In genomic region chr6:77962011-77962410, GRCm38 (mm10) we compare ENCODE assay signal across 34 mouse cellular contexts. TPM values are rescaled to one million over a fixed set of nuclear protein-coding genes. Genes with fewer than 3 reads are reported as not detected.
DNase-seq lines count a peak whose midpoint lies in the region; ATAC-seq and TF ChIP-seq lines count a peak whose summit lies in the region.
"Had no signal": no experiment of that assay in that cellular context is flagged by ENCODE, and none has a peak within 500 bp of the region (broad histone marks: within the 10 kb centered on the region; RNA-seq: fewer than 3 reads in every experiment).

No protein-coding gene starts in this region.

- no peak overlapping the region for H3K4me3 ChIP-seq in liver, adult 2 months (ENCODE audit: insufficient read depth, low read depth, low read length)
- H3K4me3 ChIP-seq in liver, postnatal 0 days (ENCODE audit: low read depth, low read length) = no peak overlapping the region
- H3K4me3 ChIP-seq in embryonic facial prominence, embryonic 10.5 days = no peak overlapping the region
- H3K4me3 ChIP-seq in intestine, embryonic 15.5 days (replicated peaks) = no peak overlapping the region
- H3K4me3 ChIP-seq: embryonic facial prominence, embryonic 12.5 days; heart, embryonic 10.5 days; heart, embryonic 15.5 days; hindbrain, embryonic 15.5 days; liver, embryonic 13.5 days; neural tube, embryonic 15.5 days; stomach, embryonic 15.5 days had no signal

- no peak overlapping the region for H3K4me2 ChIP-seq in liver, postnatal 0 days (ENCODE audit: low read depth, low read length)
- no peak overlapping the region for H3K4me2 ChIP-seq in intestine, embryonic 15.5 days (replicated peaks)
- H3K4me2 ChIP-seq: embryonic facial prominence, embryonic 12.5 days; heart, embryonic 15.5 days; hindbrain, embryonic 15.5 days; liver, embryonic 13.5 days; neural tube, embryonic 15.5 days; stomach, embryonic 15.5 days had no signal

- H3K36me3 ChIP-seq in liver, adult 2 months (ENCODE audit: control insufficient read depth, insufficient read depth, low read length) = no peaks in the 10 kb centered on the region
- H3K36me3 ChIP-seq in liver, postnatal 0 days (replicated peaks; ENCODE audit: insufficient read depth, low read length) = no peaks in the 10 kb centered on the region
- no peaks in the 10 kb centered on the region for H3K36me3 ChIP-seq in embryonic facial prominence, embryonic 10.5 days (replicated peaks)
- no peaks in the 10 kb centered on the region for H3K36me3 ChIP-seq in intestine, embryonic 15.5 days
- H3K36me3 ChIP-seq: embryonic facial prominence, embryonic 12.5 days; heart, embryonic 10.5 days; heart, embryonic 15.5 days; hindbrain, embryonic 15.5 days; liver, embryonic 13.5 days; neural tube, embryonic 15.5 days; stomach, embryonic 15.5 days had no signal

- WGBS in liver, adult 2 months = 40% methylated on average over 1 of the region's 1 CpGs
- 58% methylated on average over 1 of the region's 1 CpGs for WGBS in liver, postnatal 0 days (ENCODE audit: insufficient replicate concordance)
- 77% methylated on average over 1 of the region's 1 CpGs for WGBS in embryonic facial prominence, embryonic 10.5 days
- WGBS in intestine, embryonic 15.5 days = 54% methylated on average over 1 of the region's 1 CpGs

- no peak overlapping the region for H3K9ac ChIP-seq in liver, adult 2 months (ENCODE audit: low read depth, low read length)
- no peak overlapping the region for H3K9ac ChIP-seq in liver, postnatal 0 days (replicated peaks)
- H3K9ac ChIP-seq in intestine, embryonic 15.5 days = no peak overlapping the region
- H3K9ac ChIP-seq: embryonic facial prominence, embryonic 12.5 days; heart, embryonic 15.5 days; hindbrain, embryonic 15.5 days; liver, embryonic 13.5 days; neural tube, embryonic 15.5 days; stomach, embryonic 15.5 days had no signal

- peak; percentile 15 for DNase-seq in liver, adult 2 months (ENCODE audit: extremely low read depth, low read depth, low spot score)
- no peak for DNase-seq in liver, postnatal 0 days
- DNase-seq in 3T3-L1 (ENCODE audit: low read depth, low spot score) = peak; percentile 14
- peak; percentile 4 for DNase-seq in R1 (ENCODE audit: low read depth, low spot score)
- peak; percentile 22 for DNase-seq in embryonic facial prominence, embryonic 10.5 days (ENCODE audit: low spot score)
- DNase-seq in right cerebral cortex, adult 2 months (ENCODE audit: low spot score in 2 of 2) = no peak
- DNase-seq: adrenal gland, postnatal 14 days; cerebellum, adult 11 months; cerebellum, adult 9-10 months; gastrocnemius, postnatal 25 days; heart, adult 11 months; kidney, adult 2 months; kidney, postnatal 10 days; layer of hippocampus, postnatal 36 days; left cerebral cortex, postnatal 4 days; liver, embryonic 13.5 days; lung, adult 2 months; midbrain, embryonic 14.5 days; retina, postnatal 1 day; right cerebral cortex, postnatal 25 days; thymus, adult 2 months; thymus, postnatal 36 days had no signal

- no peak for TF ChIP-seq EP300 in liver, postnatal 0 days (IDR thresholded peaks at IDR 0.05; ENCODE audit: low read depth)

- H3K79me2 ChIP-seq in liver, adult 2 months (ENCODE audit: control insufficient read depth, insufficient read depth, low read length) = no peaks in the 10 kb centered on the region

- no peaks in the 10 kb centered on the region for H3K4me1 ChIP-seq in liver, adult 2 months (ENCODE audit: control insufficient read depth, insufficient read depth, low read length)
- H3K4me1 ChIP-seq in liver, postnatal 0 days (ENCODE audit: insufficient read depth) = no peaks in the 10 kb centered on the region
- peaks cover 5% of the 10 kb centered on the region; the same call in 1 of the 2 replicates for H3K4me1 ChIP-seq in embryonic facial prominence, embryonic 10.5 days
- H3K4me1 ChIP-seq in intestine, embryonic 15.5 days (replicated peaks) = no peaks in the 10 kb centered on the region
- H3K4me1 ChIP-seq: embryonic facial prominence, embryonic 12.5 days; heart, embryonic 10.5 days; heart, embryonic 15.5 days; hindbrain, embryonic 15.5 days; liver, embryonic 13.5 days; neural tube, embryonic 15.5 days; stomach, embryonic 15.5 days had no signal

- no peak for TF ChIP-seq CTCF in liver, adult 2 months (IDR thresholded peaks at IDR 0.05; ENCODE audit: low read depth, low read length)
- TF ChIP-seq CTCF in liver, postnatal 0 days (IDR thresholded peaks at IDR 0.05; ENCODE audit: low read depth) = no peak

- no peak for TF ChIP-seq POLR2A in liver, adult 2 months (IDR thresholded peaks at IDR 0.05; ENCODE audit: extremely low read depth, insufficient read depth, low read length)

- no peaks in the 10 kb centered on the region for H3K9me3 ChIP-seq in liver, postnatal 0 days (ENCODE audit: low read length)
- H3K9me3 ChIP-seq in embryonic facial prominence, embryonic 10.5 days = no peaks in the 10 kb centered on the region
- no peaks in the 10 kb centered on the region for H3K9me3 ChIP-seq in intestine, embryonic 15.5 days
- H3K9me3 ChIP-seq: embryonic facial prominence, embryonic 12.5 days; heart, embryonic 10.5 days; heart, embryonic 15.5 days; hindbrain, embryonic 15.5 days; liver, embryonic 13.5 days; neural tube, embryonic 15.5 days; stomach, embryonic 15.5 days had no signal

- no peak for ATAC-seq in liver, postnatal 0 days
- ATAC-seq in intestine, embryonic 15.5 days = no peak
- ATAC-seq: forebrain, embryonic 14.5 days; inflammation-experienced regulatory T-cells, adult 6 months had no signal

- no peak overlapping the region for H3K27ac ChIP-seq in liver, adult 2 months (replicated peaks; ENCODE audit: insufficient read depth, low read depth, low read length)
- no peak overlapping the region for H3K27ac ChIP-seq in liver, postnatal 0 days (ENCODE audit: low read depth)
- no peak overlapping the region for H3K27ac ChIP-seq in embryonic facial prominence, embryonic 10.5 days (replicated peaks)
- H3K27ac ChIP-seq in intestine, embryonic 15.5 days = no peak overlapping the region
- H3K27ac ChIP-seq: embryonic facial prominence, embryonic 12.5 days; heart, embryonic 10.5 days; heart, embryonic 15.5 days; hindbrain, embryonic 15.5 days; liver, embryonic 13.5 days; neural tube, embryonic 15.5 days; stomach, embryonic 15.5 days had no signal

- H3K27me3 ChIP-seq in liver, adult 2 months (ENCODE audit: control insufficient read depth, insufficient read depth, low read length) = no peaks in the 10 kb centered on the region
- no peaks in the 10 kb centered on the region for H3K27me3 ChIP-seq in liver, postnatal 0 days (ENCODE audit: insufficient read depth, low read length)
- H3K27me3 ChIP-seq in embryonic facial prominence, embryonic 10.5 days (replicated peaks; ENCODE audit: low read depth, poor library complexity, severe bottlenecking) = no peaks in the 10 kb centered on the region
- no peaks in the 10 kb centered on the region for H3K27me3 ChIP-seq in intestine, embryonic 15.5 days (replicated peaks)
- H3K27me3 ChIP-seq: embryonic facial prominence, embryonic 12.5 days; heart, embryonic 15.5 days; hindbrain, embryonic 15.5 days; liver, embryonic 13.5 days; neural tube, embryonic 15.5 days; stomach, embryonic 15.5 days had no signal

RNA-seq across cellular contexts. Expression of gene Ctnna2, which starts 17.5 kb away (rescaled TPM):
- 0.20 TPM in 1 of 2 replicates, not detected in the other for total RNA-seq in liver, adult 2 months (2014; rRNA removed)
- polyA plus RNA-seq in liver, adult 2 months (2012; rRNA removed) = not detected in 2 replicates
- not detected in 2 replicates for polyA plus RNA-seq in liver, postnatal 0 days (2015; fragmentation: Nextera tagmentation; extraction: Ambion mirVana)
- 11.4 and 12.0 TPM in 2 replicates for polyA plus RNA-seq in embryonic facial prominence, embryonic 10.5 days (2016; fragmentation: Nextera tagmentation; extraction: Ambion mirVana)
- 5.5 and 7.2 TPM in 2 replicates for polyA plus RNA-seq in intestine, embryonic 15.5 days (2015; fragmentation: Nextera tagmentation; extraction: Ambion mirVana)
- total RNA-seq: gastrocnemius, adult 18-20 months; gastrocnemius, postnatal 25 days; heart, postnatal 25 days; megakaryocyte progenitor cell, adult 5-6 weeks had no signal
- polyA plus RNA-seq: inflammation-experienced regulatory T-cells, adult 6 months had no signal

Comparison
In these comparisons a context has a peak if more than half of its experiments do, and no peak if none do; other contexts are left out.
1. DNase-seq: peak in liver, adult 2 months (single experiment), 3T3-L1 (single experiment), R1 (single experiment) and embryonic facial prominence, embryonic 10.5 days (single experiment); none in liver, postnatal 0 days (single experiment) and right cerebral cortex, adult 2 months (0 of 2).